Mouse (Mus musculus) embryonic facial prominence, embryonic 15.5 days (tissue): ENCODE data around the gene Cldn34b3. TPM values are rescaled to one million over a fixed set of nuclear protein-coding genes. Genes with fewer than 3 reads are reported as not detected.
"Not testable (repeated sequence)": the region's sequence is repeated elsewhere in the genome, so short reads cannot be mapped to it uniquely, and the experiment has no call there.

Source experiments
- ATAC-seq: fragments of 200-750 bp; cut with Nextera tagmentation; 2 replicates; pipeline ENCODE4 v1.8.0; 2017; ENCODE audit warnings: low read depth, moderate TSS enrichment; ENCODE audit not compliant: insufficient number of reproducible peaks, low FRiP score, low TSS enrichment
- H3K27ac ChIP-seq: fragments of 300-500 bp; sonication (generic); replicated peaks from 2 replicates; pipeline ENCODE4 v1.5.1; 2015; ENCODE audit warnings: mild to moderate bottlenecking, inconsistent platforms
- H3K27me3 ChIP-seq: fragments of 300-500 bp; sonication (generic); 2 replicates; pipeline ENCODE4 v1.6.1; 2015; ENCODE audit warnings: inconsistent platforms
- H3K36me3 ChIP-seq: fragments of 300-500 bp; sonication (generic); 2 replicates; pipeline ENCODE4 v1.6.1; 2015; ENCODE audit warnings: mild to moderate bottlenecking, inconsistent platforms
- H3K4me1 ChIP-seq: fragments of 300-500 bp; sonication (generic); 2 replicates; pipeline ENCODE4 v1.6.1; 2015; ENCODE audit warnings: inconsistent platforms
- H3K4me2 ChIP-seq: fragments of 300-500 bp; sonication (generic); replicated peaks from 2 replicates; pipeline ENCODE4 v1.6.1; 2015; ENCODE audit warnings: mild to moderate bottlenecking, inconsistent platforms
- H3K4me3 ChIP-seq: fragments of 300-500 bp; sonication (generic); replicated peaks from 2 replicates; pipeline ENCODE4 v1.5.1; 2015; ENCODE audit warnings: mild to moderate bottlenecking, inconsistent platforms
- H3K9ac ChIP-seq: fragments of 300-500 bp; sonication (generic); 2 replicates; pipeline ENCODE4 v1.6.1; 2015; ENCODE audit warnings: inconsistent platforms
- H3K9me3 ChIP-seq: fragments of 300-500 bp; sonication (generic); replicated peaks from 2 replicates; pipeline ENCODE4 v1.6.1; 2016; ENCODE audit warnings: inconsistent platforms
- WGBS: fragments of 180-500 bp; shearing (Covaris S2); methylation state at CpG from one replicate; pipeline ENCODE4 v1.1.7; 2015; 5-methylcytosine and 5-hydroxymethylcytosine counted together
- polyA plus RNA-seq: library from polyadenylated mRNA; unstranded; fragments of >200 nt; fragmentation: Nextera tagmentation; extraction: Ambion mirVana; gene quantifications from 2 replicates; pipeline ENCODE4 v1.2.1, GENCODE M21; 2015

Gene Cldn34b3
- not detected in 2 replicates for polyA plus RNA-seq

GRCm38 (mm10) chrX:76264004-76264403 lies at the start of gene Cldn34b3:
Gene Cldn34b3 (plus strand): TSS chrX:76264304.
- 86% methylated on average over 1 of the region's 1 CpGs for WGBS
- not testable (repeated sequence) for H3K36me3 ChIP-seq, H3K27me3 ChIP-seq, H3K9ac ChIP-seq, ATAC-seq, H3K9me3 ChIP-seq, H3K4me1 ChIP-seq, H3K27ac ChIP-seq, H3K4me2 ChIP-seq, H3K4me3 ChIP-seq

Other genes with a start within 250 kb of the Cldn34b3 start
- gene Cldn34b4, start 129.0 kb downstream of the Cldn34b3 start, polyA plus RNA-seq = not detected in 2 replicates